Mouse (Mus musculus) megakaryocyte, embryonic 14.5 days (primary cell): ENCODE data around the gene Sema6d. TPM values are rescaled to one million over a fixed set of nuclear protein-coding genes. Genes with fewer than 3 reads are reported as not detected.

Experiments
- H3K27me3 ChIP-seq: replicated peaks from 2 replicates; pipeline ENCODE3; 2012; ENCODE audit warnings: inconsistent platforms
- H3K36me3 ChIP-seq: replicated peaks from 2 replicates; pipeline ENCODE3; 2012; ENCODE audit warnings: low read length, inconsistent platforms, mixed read lengths
- H3K4me1 ChIP-seq: 2 replicates; pipeline ENCODE4 v1.6.1; 2012; ENCODE audit warnings: inconsistent platforms
- H3K4me3 ChIP-seq: replicated peaks from 2 replicates; pipeline ENCODE3; 2012; ENCODE audit warnings: moderate library complexity, mild to moderate bottlenecking, inconsistent platforms
- H3K9me3 ChIP-seq: 2 replicates; pipeline ENCODE4 v1.6.1; 2012; ENCODE audit warnings: inconsistent platforms
- FLI1 ChIP-seq: IDR thresholded peaks from 2 replicates; pipeline ENCODE4 v1.6.1; 2012; ENCODE audit warnings: low read length, inconsistent platforms, mixed read lengths
- GATA1 ChIP-seq: IDR thresholded peaks from 3 replicates; pipeline ENCODE4 v1.6.1; 2012; ENCODE audit warnings: mixed read lengths, low read length, inconsistent platforms, borderline replicate concordance
- polyA plus RNA-seq: library from polyadenylated mRNA; stranded (reverse); fragments of >175 nt; gene quantifications from 2 replicates; pipeline ENCODE4 v1.2.3, GENCODE M21; 2012; ENCODE audit warnings: low replicate concordance; ENCODE audit not compliant: insufficient read depth

Gene Sema6d
- polyA plus RNA-seq, 1 experiment: 2.3 TPM

GRCm38 (mm10) chr2:124704922-124705321, 615.2 kb downstream of the Sema6d start:
- Histone ChIP-seq H3K4me1 (peaks cover 39% of the 10 kb centered on the region), H3K36me3 (no peaks in the 10 kb centered on the region), H3K9me3 (peaks cover 6% of the 10 kb centered on the region; the same call in 1 of the 2 replicates), H3K4me3 (peak overlapping the region; percentile 51), H3K27me3 (no peaks in the 10 kb centered on the region)
- TF ChIP-seq GATA1 (no peak), FLI1 (no peak)

GRCm38 (mm10) chr2:124705806-124706205, 616.0 kb downstream of the Sema6d start:
- Histone ChIP-seq H3K9me3 (peaks cover 6% of the 10 kb centered on the region; the same call in 1 of the 2 replicates), H3K36me3 (no peaks in the 10 kb centered on the region), H3K27me3 (no peaks in the 10 kb centered on the region), H3K4me1 (peaks cover 39% of the 10 kb centered on the region), H3K4me3 (no peak overlapping the region)
- TF ChIP-seq FLI1: no peak
- TF ChIP-seq GATA1: no peak

- Histone ChIP-seq H3K27me3 (no peaks in the 10 kb centered on the region), H3K36me3 (no peaks in the 10 kb centered on the region), H3K4me1 (peaks cover 39% of the 10 kb centered on the region), H3K9me3 (peaks cover 6% of the 10 kb centered on the region; the same call in 1 of the 2 replicates), H3K4me3 (no peak overlapping the region)
- TF ChIP-seq FLI1: no peak
- TF ChIP-seq GATA1: no peak
These were observed 617.1 kb downstream of the Sema6d start for GRCm38 (mm10) chr2:124706896-124707295.
